Mouse (Mus musculus) liver, adult 2 months (tissue): Measurements from ENCODE around the gene Mrps36.

ENCODE experiments used
- CTCF ChIP-seq: fragments of 200-500 bp; IDR thresholded peaks from 2 replicates; pipeline ENCODE4 v1.5.1; 2011; ENCODE audit warnings: low read depth, low read length, control low read depth
- POLR2A ChIP-seq: fragments of 200-500 bp; IDR thresholded peaks from 2 replicates; pipeline ENCODE4 v1.6.1; 2011; ENCODE audit warnings: low read length, control low read depth; ENCODE audit not compliant: insufficient read depth; ENCODE audit errors: extremely low read depth

GRCm38 (mm10) chr13:100687513-100687912 is 56.9 kb downstream of the Mrps36 start:
- no peak for TF ChIP-seq CTCF
- no peak for TF ChIP-seq POLR2A
